ENCODE assay signal across 19 mouse cellular contexts in genomic region chrX:167015602-167016001, GRCm38 (mm10).
DNase-seq lines count a peak whose midpoint lies in the region; ATAC-seq and TF ChIP-seq lines count a peak whose summit lies in the region.
"Had no signal": no experiment of that assay in that cellular context is flagged by ENCODE, and none has a peak within 500 bp of the region (broad histone marks: within the 10 kb centered on the region; RNA-seq: fewer than 3 reads in every experiment).

No protein-coding gene starts in this region.

- no peak for TF ChIP-seq POLR2A in heart, adult 2 months (IDR thresholded peaks at IDR 0.05; ENCODE audit: insufficient read depth, low read depth, low read length)
- no peak for TF ChIP-seq POLR2A in lung, adult 2 months (IDR thresholded peaks at IDR 0.05; ENCODE audit: borderline replicate concordance, extremely low read depth, low read depth, low read length)
- TF ChIP-seq POLR2A in CH12.LX (IDR thresholded peaks at IDR 0.05; ENCODE audit: low read depth, low read length), result no peak

- no peaks in the 10 kb centered on the region for H3K4me1 ChIP-seq in heart, adult 2 months (ENCODE audit: control insufficient read depth, insufficient read depth, low read length)
- H3K4me1 ChIP-seq in heart, embryonic 11.5 days (ENCODE audit: control insufficient read depth, insufficient read depth, low read length), result no peaks in the 10 kb centered on the region
- H3K4me1 ChIP-seq in lung, adult 2 months (ENCODE audit: control insufficient read depth, insufficient read depth, low read length), result peaks cover 4% of the 10 kb centered on the region
- peaks cover 0 to 21% of the 10 kb centered on the region in 2 experiments; a peak in 1 of 4 replicates for H3K4me1 ChIP-seq in CH12.LX (ENCODE audit: control insufficient read depth in 1 of 2, insufficient read depth in 2 of 2)
- H3K4me1 ChIP-seq: embryonic facial prominence, embryonic 13.5 days; forebrain, embryonic 13.5 days; heart, embryonic 13.5 days; hindbrain, embryonic 15.5 days had no signal

- dilution Hi-C loops in CH12.LX (cut with MboI; ENCODE audit: extremely low pct_ligation_motif_present, extremely low pct_unique_long_range_greater_than_20kb, low sequenced_read_pairs), result no loop called here

- peak; percentile 47 for TF ChIP-seq CTCF in heart, adult 2 months (IDR thresholded peaks at IDR 0.05)
- TF ChIP-seq CTCF in lung, adult 2 months (IDR thresholded peaks at IDR 0.05; ENCODE audit: insufficient read depth, low read length), result no peak
- peak in 1 of 2 experiments; percentile 48; a peak in 2 of 4 replicates for TF ChIP-seq CTCF in CH12.LX (conservative IDR thresholded peaks at IDR 0.05 in 1 of 2, IDR thresholded peaks at IDR 0.05 in 1 of 2; ENCODE audit: low read depth in 2 of 2, low read length in 2 of 2)

- no peak for ATAC-seq in heart, embryonic 11.5 days (replicated peaks; ENCODE audit: insufficient number of reproducible peaks, low FRiP score, low TSS enrichment)
- ATAC-seq: forebrain, embryonic 13.5 days; forebrain, postnatal 0 days had no signal

- in situ Hi-C loops in CH12.LX (cut with MboI; ENCODE audit: low pct_ligation_motif_present, low pct_unique_long_range_greater_than_20kb, low sequenced_read_pairs), result no loop called here

- intact Hi-C loops in heart, adult 2 months (cut with DNase I), result loop anchor here (5.0 kb wide), 1 partner anchor 132 kb away; no protein-coding TSS in a partner anchor

- no peak for TF ChIP-seq EP300 in heart, adult 2 months (IDR thresholded peaks at IDR 0.05; ENCODE audit: insufficient read depth, low read depth, low read length)
- no peak for TF ChIP-seq EP300 in CH12.LX (IDR thresholded peaks at IDR 0.05; ENCODE audit: low read length)

- no peaks in the 10 kb centered on the region for H3K9me3 ChIP-seq in heart, embryonic 11.5 days (replicated peaks; ENCODE audit: control insufficient read depth, low read length)
- H3K9me3 ChIP-seq in CH12.LX (replicated peaks; ENCODE audit: low read length), result no peaks in the 10 kb centered on the region
- H3K9me3 ChIP-seq: embryonic facial prominence, embryonic 13.5 days; forebrain, embryonic 13.5 days; G1E; heart, embryonic 13.5 days; hindbrain, embryonic 15.5 days had no signal

- DNase-seq in heart, adult 2 months, result no peak
- DNase-seq in lung, postnatal 10 days, result peak; percentile 3
- DNase-seq in lung, adult 2 months, result no peak
- DNase-seq in CH12.LX (ENCODE audit: extremely low read depth), result peak; percentile 12
- DNase-seq in splenic B cell, adult 2 months (ENCODE audit: low read depth, low spot score), result peak; percentile 34
- no peak for DNase-seq in right cerebral cortex, adult 18-20 months
- DNase-seq: adrenal gland, postnatal 25 days; cerebellum, adult 18-20 months; cerebellum, adult 9-11 months; cerebellum, postnatal 36 days; forebrain, postnatal 0 days; gastrocnemius, postnatal 10 days; heart, postnatal 36 days had no signal

- no peak overlapping the region for H3K9ac ChIP-seq in heart, adult 2 months (ENCODE audit: low read depth, low read length)
- no peak overlapping the region for H3K9ac ChIP-seq in heart, embryonic 11.5 days (ENCODE audit: low read depth, low read length)
- H3K9ac ChIP-seq in CH12.LX (ENCODE audit: insufficient read depth, low read depth), result no peak overlapping the region
- H3K9ac ChIP-seq: embryonic facial prominence, embryonic 13.5 days; forebrain, embryonic 13.5 days; forebrain, postnatal 0 days; heart, embryonic 13.5 days; hindbrain, embryonic 15.5 days had no signal

- no peak overlapping the region for H3K4me3 ChIP-seq in heart, adult 2 months
- no peak overlapping the region for H3K4me3 ChIP-seq in heart, embryonic 11.5 days (ENCODE audit: low read depth, low read length)
- H3K4me3 ChIP-seq in lung, adult 2 months (replicated peaks; ENCODE audit: extremely low read depth, low read depth, low read length), result no peak overlapping the region
- no peak overlapping the region for H3K4me3 ChIP-seq in CH12.LX (replicated peaks in 1 of 3; ENCODE audit: low read depth in 2 of 3, low read length in 2 of 3, poor library complexity in 1 of 3)
- H3K4me3 ChIP-seq: embryonic facial prominence, embryonic 13.5 days; forebrain, embryonic 13.5 days; heart, embryonic 13.5 days; hindbrain, embryonic 15.5 days had no signal

- no peak overlapping the region for H3K4me2 ChIP-seq in heart, embryonic 11.5 days
- H3K4me2 ChIP-seq in CH12.LX (ENCODE audit: insufficient read depth, low read depth, poor library complexity, severe bottlenecking), result no peak overlapping the region
- H3K4me2 ChIP-seq: embryonic facial prominence, embryonic 13.5 days; forebrain, embryonic 13.5 days; heart, embryonic 13.5 days; hindbrain, embryonic 15.5 days had no signal

- no peaks in the 10 kb centered on the region for H3K36me3 ChIP-seq in heart, adult 2 months (ENCODE audit: control insufficient read depth, insufficient read depth, low read length)
- no peaks in the 10 kb centered on the region for H3K36me3 ChIP-seq in heart, embryonic 11.5 days (ENCODE audit: control insufficient read depth, insufficient read depth, low read length)
- no peaks in the 10 kb centered on the region for H3K36me3 ChIP-seq in CH12.LX (replicated peaks in 1 of 2; ENCODE audit: control insufficient read depth in 1 of 2, insufficient read depth in 1 of 2, low read length in 1 of 2)
- H3K36me3 ChIP-seq in splenic B cell, adult 2 months (ENCODE audit: control insufficient read depth, insufficient read depth, low read length, poor library complexity, severe bottlenecking), result no peaks in the 10 kb centered on the region
- H3K36me3 ChIP-seq: embryonic facial prominence, embryonic 13.5 days; G1E; heart, embryonic 13.5 days; hindbrain, embryonic 15.5 days had no signal

- no peaks in the 10 kb centered on the region for H3K79me2 ChIP-seq in heart, adult 2 months (replicated peaks; ENCODE audit: control insufficient read depth, insufficient read depth, low read length)
- no peaks in the 10 kb centered on the region for H3K79me2 ChIP-seq in CH12.LX (replicated peaks; ENCODE audit: control insufficient read depth, extremely low read depth, insufficient read depth, poor library complexity, severe bottlenecking)

- peak; percentile 54 for TF ChIP-seq RAD21 in CH12.LX (IDR thresholded peaks at IDR 0.05; ENCODE audit: low read depth, low read length)

- no peak overlapping the region for H3K27ac ChIP-seq in heart, adult 2 months
- H3K27ac ChIP-seq in heart, embryonic 11.5 days (ENCODE audit: low read depth, low read length), result no peak overlapping the region
- no peak overlapping the region for H3K27ac ChIP-seq in CH12.LX (ENCODE audit: insufficient read depth, low read depth)
- H3K27ac ChIP-seq: embryonic facial prominence, embryonic 13.5 days; forebrain, embryonic 13.5 days; heart, embryonic 13.5 days; hindbrain, embryonic 15.5 days had no signal

- no peaks in the 10 kb centered on the region for H3K27me3 ChIP-seq in heart, adult 2 months (ENCODE audit: control insufficient read depth, insufficient read depth, low read length)
- H3K27me3 ChIP-seq in heart, embryonic 11.5 days (ENCODE audit: control insufficient read depth, insufficient read depth, low read length), result no peaks in the 10 kb centered on the region
- no peaks in the 10 kb centered on the region for H3K27me3 ChIP-seq in CH12.LX (replicated peaks)
- no peaks in the 10 kb centered on the region for H3K27me3 ChIP-seq in splenic B cell, adult 2 months (ENCODE audit: control insufficient read depth, insufficient read depth, low read length, poor library complexity, severe bottlenecking)

- 46% methylated on average over 2 of the region's 2 CpGs for WGBS in heart, adult 2 months
- 55% methylated on average over 2 of the region's 2 CpGs for WGBS in heart, embryonic 11.5 days (ENCODE audit: insufficient replicate concordance)
- 47% methylated on average over 2 of the region's 2 CpGs for WGBS in lung, adult 2 months

TF ChIP-seq in CH12.LX, 34 proteins besides CTCF, POLR2A, EP300 and RAD21:
- TF ChIP-seq IRF4 (IDR thresholded peaks at IDR 0.05; ENCODE audit: low read depth, low read length) (no peak), NELFE (IDR thresholded peaks at IDR 0.05; ENCODE audit: low read depth, low read length) (no peak), MAX (IDR thresholded peaks at IDR 0.05; ENCODE audit: low read length) (no peak), SMC3 (IDR thresholded peaks at IDR 0.05; ENCODE audit: low read depth, low read length) (peak; percentile 56)
TF ChIP-seq in CH12.LX: peak in this region for 1.

Comparison
In these comparisons a context has a peak if more than half of its experiments do, and no peak if none do; other contexts are left out.
1. DNase-seq: peak in lung, postnatal 10 days (single experiment), CH12.LX (single experiment) and splenic B cell, adult 2 months (single experiment); none in heart, adult 2 months (0 of 2), lung, adult 2 months (single experiment) and right cerebral cortex, adult 18-20 months (single experiment).